Mouse (Mus musculus) MEL (cell line): ENCODE data around the gene G6pdx. TPM values are rescaled to one million over a fixed set of nuclear protein-coding genes. Genes with fewer than 3 reads are reported as not detected.

ENCODE experiments used
- DNase-seq: peaks from one replicate; pipeline ENCODE4 v3.0.0; 2011; ENCODE audit warnings: low read depth, low spot score
- H3K27ac ChIP-seq: 2 replicates; pipeline ENCODE4 v1.5.1; 2012; ENCODE audit warnings: low read depth, mild to moderate bottlenecking, control low read depth, low read length, moderate library complexity; ENCODE audit not compliant: control insufficient read depth
- H3K27me3 ChIP-seq, 2 experiments: fragments of 150-350 bp in 1 of 2; sonication (generic) in 1 of 2; 2 replicates each; pipeline ENCODE4 v1.6.1; 2012; ENCODE audit warnings: low read length in 2 of 2, mild to moderate bottlenecking in 2 of 2, improper control_type of control experiment in 1 of 2, moderate library complexity in 1 of 2; ENCODE audit not compliant: insufficient read depth in 2 of 2, control insufficient read depth in 1 of 2
- H3K36me3 ChIP-seq, 2 experiments: 2 replicates each; pipeline ENCODE4 v1.6.1; 2012 to 2014; ENCODE audit warnings: low read length in 2 of 2, improper control_type of control experiment in 1 of 2, inconsistent platforms in 1 of 2, mild to moderate bottlenecking in 1 of 2; ENCODE audit not compliant: insufficient read depth in 2 of 2, control insufficient read depth in 1 of 2
- H3K4me1 ChIP-seq, 2 experiments: fragments of 150-350 bp in 1 of 2; sonication (generic) in 1 of 2; 2 replicates each; pipeline ENCODE4 v1.6.1; 2012; ENCODE audit warnings: low read length in 2 of 2, improper control_type of control experiment in 1 of 2, mild to moderate bottlenecking in 1 of 2; ENCODE audit not compliant: insufficient read depth in 2 of 2, control insufficient read depth in 1 of 2
- H3K4me3 ChIP-seq, 2 experiments: fragments of 150-350 bp in 1 of 2; sonication (generic) in 1 of 2; 2 replicates each; pipeline ENCODE4 v1.5.1; 2012; ENCODE audit warnings: low read depth in 2 of 2, low read length in 2 of 2, mild to moderate bottlenecking in 2 of 2, moderate library complexity in 2 of 2, control low read depth in 1 of 2, improper control_type of control experiment in 1 of 2; ENCODE audit not compliant: control insufficient read depth in 1 of 2, insufficient read depth in 1 of 2
- H3K79me2 ChIP-seq: 2 replicates; pipeline ENCODE4 v1.6.1; 2012; ENCODE audit warnings: mild to moderate bottlenecking, low read length, moderate library complexity; ENCODE audit not compliant: control insufficient read depth, poor library complexity, insufficient read depth
- H3K9ac ChIP-seq: 2 replicates; pipeline ENCODE4 v1.6.1; 2012; ENCODE audit warnings: low read depth, mild to moderate bottlenecking, control low read depth, low read length, moderate library complexity; ENCODE audit not compliant: control insufficient read depth, poor library complexity, severe bottlenecking
- H3K9me3 ChIP-seq: fragments of 150-350 bp; sonication (generic); replicated peaks from 2 replicates; pipeline ENCODE4 v1.6.1; 2012; ENCODE audit warnings: mild to moderate bottlenecking, low read length, improper control_type of control experiment, moderate library complexity; ENCODE audit not compliant: insufficient read depth
- CHD1 ChIP-seq: IDR thresholded peaks from 2 replicates; pipeline ENCODE4 v1.6.1; 2012; ENCODE audit warnings: low read depth, mild to moderate bottlenecking, inconsistent platforms, low read length, improper control_type of control experiment
- CHD2 ChIP-seq: IDR thresholded peaks from 2 replicates; pipeline ENCODE4 v1.6.1; 2011; ENCODE audit warnings: low read length, improper control_type of control experiment
- CTCF ChIP-seq, 3 experiments: IDR thresholded peaks in 2 of 3; conservative IDR thresholded peaks in 1 of 3; 2 replicates each; pipeline ENCODE4 v1.5.1; 2011 to 2012; ENCODE audit warnings: low read length in 3 of 3, low read depth in 2 of 3, mild to moderate bottlenecking in 2 of 3, improper control_type of control experiment in 1 of 3, inconsistent platforms in 1 of 3, mixed read lengths in 1 of 3, moderate library complexity in 1 of 3; ENCODE audit not compliant: control insufficient read depth in 1 of 3, insufficient read depth in 1 of 3, poor library complexity in 1 of 3, severe bottlenecking in 1 of 3
- EP300 ChIP-seq, 2 experiments: IDR thresholded peaks; 2 replicates each; pipeline ENCODE4 v1.6.1; 2011; ENCODE audit warnings: improper control_type of control experiment in 2 of 2, low read length in 2 of 2, low read depth in 1 of 2, mild to moderate bottlenecking in 1 of 2
- ETS1 ChIP-seq: IDR thresholded peaks from 2 replicates; pipeline ENCODE4 v1.6.1; 2012; ENCODE audit warnings: low read depth, mild to moderate bottlenecking, inconsistent platforms, low read length, improper control_type of control experiment, moderate library complexity
- GABPA ChIP-seq: IDR thresholded peaks from 2 replicates; pipeline ENCODE4 v1.6.1; 2012; ENCODE audit warnings: low read depth, mild to moderate bottlenecking, inconsistent platforms, low read length, improper control_type of control experiment, moderate library complexity
- GATA1 ChIP-seq: IDR thresholded peaks from 2 replicates; pipeline ENCODE4 v1.6.1; 2011; ENCODE audit warnings: low read depth, low read length, improper control_type of control experiment
- MAFK ChIP-seq: IDR thresholded peaks from 2 replicates; pipeline ENCODE4 v1.6.1; 2011; ENCODE audit warnings: low read depth, mild to moderate bottlenecking, low read length, improper control_type of control experiment, borderline replicate concordance
- MAX ChIP-seq: IDR thresholded peaks from 2 replicates; pipeline ENCODE4 v1.6.1; 2011; ENCODE audit warnings: low read length, improper control_type of control experiment
- MXI1 ChIP-seq: IDR thresholded peaks from 2 replicates; pipeline ENCODE4 v1.6.1; 2011; ENCODE audit warnings: mild to moderate bottlenecking, low read depth, low read length, improper control_type of control experiment
- MYC ChIP-seq: IDR thresholded peaks from 2 replicates; pipeline ENCODE4 v1.6.1; 2011; ENCODE audit warnings: low read depth, mild to moderate bottlenecking, low read length, improper control_type of control experiment, moderate library complexity
- NELFE ChIP-seq: IDR thresholded peaks from 2 replicates; pipeline ENCODE4 v1.6.1; 2011; ENCODE audit warnings: low read depth, low read length, improper control_type of control experiment
- POLR2A ChIP-seq, 2 experiments: IDR thresholded peaks; 2 replicates each; pipeline ENCODE4 v1.6.1; 2011 to 2012; ENCODE audit warnings: low read length in 2 of 2, mild to moderate bottlenecking in 2 of 2, control low read depth in 1 of 2, improper control_type of control experiment in 1 of 2, low read depth in 1 of 2, moderate library complexity in 1 of 2; ENCODE audit not compliant: control insufficient read depth in 1 of 2, insufficient read depth in 1 of 2, poor library complexity in 1 of 2
- POLR2AphosphoS5 ChIP-seq: IDR thresholded peaks from 2 replicates; pipeline ENCODE4 v1.6.1; 2012; ENCODE audit warnings: low read depth, borderline replicate concordance, mild to moderate bottlenecking, inconsistent platforms, low read length, moderate library complexity, mixed read lengths
- RCOR1 ChIP-seq: IDR thresholded peaks from 2 replicates; pipeline ENCODE4 v1.6.1; 2012; ENCODE audit warnings: low read depth, mild to moderate bottlenecking, inconsistent platforms, low read length, improper control_type of control experiment
- SIN3A ChIP-seq: IDR thresholded peaks from 2 replicates; pipeline ENCODE4 v1.6.1; 2012; ENCODE audit warnings: low read length, improper control_type of control experiment, inconsistent platforms
- TAL1 ChIP-seq: IDR thresholded peaks from 2 replicates; pipeline ENCODE4 v1.6.1; 2012; ENCODE audit warnings: mild to moderate bottlenecking, inconsistent platforms, low read length, moderate library complexity, mixed read lengths
- TBP ChIP-seq: IDR thresholded peaks from 2 replicates; pipeline ENCODE4 v1.8.0; 2011; ENCODE audit warnings: low read depth, low read length, improper control_type of control experiment
- TCF12 ChIP-seq: IDR thresholded peaks from 2 replicates; pipeline ENCODE4 v1.6.1; 2014; ENCODE audit warnings: low read depth, mild to moderate bottlenecking, inconsistent platforms, low read length, improper control_type of control experiment, moderate library complexity
- UBTF ChIP-seq: IDR thresholded peaks from 2 replicates; pipeline ENCODE4 v1.6.1; 2012; ENCODE audit warnings: low read depth, mild to moderate bottlenecking, inconsistent platforms, low read length, improper control_type of control experiment, moderate library complexity, borderline replicate concordance; ENCODE audit not compliant: insufficient read depth
- USF1 ChIP-seq: IDR thresholded peaks from 2 replicates; pipeline ENCODE4 v1.6.1; 2014; ENCODE audit warnings: low read depth, mild to moderate bottlenecking, inconsistent platforms, low read length, improper control_type of control experiment, moderate library complexity
- USF2 ChIP-seq, 2 experiments: IDR thresholded peaks; 2 replicates each; pipeline ENCODE4 v1.6.1; 2011 to 2012; ENCODE audit warnings: improper control_type of control experiment in 2 of 2, low read length in 2 of 2, borderline replicate concordance in 1 of 2, inconsistent platforms in 1 of 2, low read depth in 1 of 2, mild to moderate bottlenecking in 1 of 2; ENCODE audit not compliant: insufficient read depth in 1 of 2
- ZKSCAN1 ChIP-seq: IDR thresholded peaks from 2 replicates; pipeline ENCODE4 v1.6.1; 2012; ENCODE audit warnings: low read depth, mild to moderate bottlenecking, inconsistent platforms, low read length, improper control_type of control experiment, moderate library complexity
- ZMIZ1 ChIP-seq: IDR thresholded peaks from 2 replicates; pipeline ENCODE4 v1.6.1; 2012; ENCODE audit warnings: low read depth, mild to moderate bottlenecking, inconsistent platforms, low read length, improper control_type of control experiment, moderate library complexity
- polyA plus RNA-seq, 2 experiments: library from polyadenylated mRNA; stranded (reverse) in 1 of 2; unstranded in 1 of 2; fragments of >175 nt in 1 of 2; fragments of >200 nt in 1 of 2; gene quantifications; 2 replicates each; pipeline versions ENCODE4 v1.2.1 to v1.2.4; 2012; ENCODE audit warnings: low replicate concordance in 2 of 2, low read depth in 1 of 2; ENCODE audit not compliant: insufficient read length in 2 of 2, insufficient read depth in 1 of 2, missing spikeins in 1 of 2
- total RNA-seq: library from RNA; depleted of rRNA; stranded (reverse); fragments of 300-350 nt; gene quantifications from 2 replicates; pipeline ENCODE4 v1.2.3, GENCODE M21; 2012

Gene G6pdx
- total and polyA plus RNA-seq, 3 experiments, result 27.9 to 54.1 TPM; not detected in 1

- H3K27ac ChIP-seq, result peak overlapping the region; percentile 54
- H3K9ac ChIP-seq, result peak overlapping the region; percentile 7
- H3K4me1 ChIP-seq, result peaks cover 3 to 31% of the 10 kb centered on the region in 2 experiments; a peak in 3 of 4 replicates
- DNase-seq, result no peak
- peaks cover 9% of the 10 kb centered on the region for H3K79me2 ChIP-seq
- TF ChIP-seq ETS1 (no peak), CHD2 (no peak), ZMIZ1 (no peak), USF2 (IDR thresholded peaks at IDR 0.05; ENCODE audit: borderline replicate concordance in 1 of 2, insufficient read depth in 1 of 2, low read depth in 1 of 2, low read length in 2 of 2) (no peak), MYC (no peak), USF1 (no peak), CHD1 (no peak), POLR2A (IDR thresholded peaks at IDR 0.05; ENCODE audit: control insufficient read depth in 1 of 2, insufficient read depth in 1 of 2, low read depth in 1 of 2, low read length in 2 of 2, poor library complexity in 1 of 2) (no peak)
- TF ChIP-seq, all 39 proteins: peak for 0
- H3K4me3 ChIP-seq, result no peak overlapping the region
- peaks cover 0 to 33% of the 10 kb centered on the region in 2 experiments; a peak in 2 of 4 replicates for H3K36me3 ChIP-seq
- H3K27me3 ChIP-seq, result no peaks in the 10 kb centered on the region
- H3K9me3 ChIP-seq, result no peaks in the 10 kb centered on the region
Observed at GRCm38 (mm10) chrX:74427116-74427515, 1.9 kb downstream of the G6pdx start.

- DNase-seq, result peak; percentile 48
- Histone ChIP-seq H3K27ac (peak overlapping the region; percentile 54), H3K9me3 (no peaks in the 10 kb centered on the region), H3K9ac (no peak overlapping the region; the same call in 1 of the 2 replicates), H3K79me2 (peaks cover 9% of the 10 kb centered on the region), H3K4me3 (no peak overlapping the region; a peak in 1 of 4 replicates), H3K36me3 (peaks cover 0 to 33% of the 10 kb centered on the region in 2 experiments; a peak in 2 of 4 replicates), H3K4me1 (peaks cover 3 to 31% of the 10 kb centered on the region in 2 experiments; a peak in 3 of 4 replicates), H3K27me3 (no peaks in the 10 kb centered on the region)
- TF ChIP-seq TAL1 (no peak), GATA1 (0 out of 2 replicates have a peak, but pooled peaks have one; percentile 12)
Observed at GRCm38 (mm10) chrX:74426256-74426655, 2.7 kb downstream of the G6pdx start.

GRCm38 (mm10) chrX:74425195-74425594, 3.8 kb downstream of the G6pdx start:
- H3K36me3 ChIP-seq, result peaks cover 0 to 31% of the 10 kb centered on the region in 2 experiments; a peak in 2 of 4 replicates
- TF ChIP-seq TCF12 (no peak), EP300 (IDR thresholded peaks at IDR 0.05; ENCODE audit: low read depth in 1 of 2, low read length in 2 of 2) (peak in 1 of 2 experiments; percentile 36; a peak in 1 of 4 replicates), CTCF (IDR thresholded peaks at IDR 0.05 in 2 of 3, conservative IDR thresholded peaks at IDR 0.05 in 1 of 3; ENCODE audit: control insufficient read depth in 1 of 3, insufficient read depth in 1 of 3, low read depth in 2 of 3, low read length in 3 of 3, poor library complexity in 1 of 3, severe bottlenecking in 1 of 3) (no peak), MYC (no peak), ETS1 (peak; percentile 65; the same call in 1 of the 2 replicates), SIN3A (no peak), GABPA (peak; percentile 74; the same call in 1 of the 2 replicates), ZKSCAN1 (no peak), UBTF (no peak), RCOR1 (no peak), POLR2AphosphoS5 (no peak), MXI1 (no peak), MAFK (no peak), MAX (no peak), NELFE (no peak), TBP (0 out of 2 replicates have a peak, but pooled peaks have one; percentile 20), POLR2A (IDR thresholded peaks at IDR 0.05; ENCODE audit: control insufficient read depth in 1 of 2, insufficient read depth in 1 of 2, low read depth in 1 of 2, low read length in 2 of 2, poor library complexity in 1 of 2) (0 out of 4 replicates have a peak, but pooled peaks of 1 of the 2 experiments have one; percentile 29)
- TF ChIP-seq, all 39 proteins: peak for 5
- H3K9ac ChIP-seq, result no peak overlapping the region; the same call in 1 of the 2 replicates
- no peaks in the 10 kb centered on the region for H3K9me3 ChIP-seq
- no peaks in the 10 kb centered on the region for H3K27me3 ChIP-seq
- H3K4me3 ChIP-seq, result no peak overlapping the region
- peak; percentile 89 for DNase-seq
- H3K27ac ChIP-seq, result peak overlapping the region; percentile 54
- H3K4me1 ChIP-seq, result peaks cover 3 to 29% of the 10 kb centered on the region in 2 experiments; a peak in 3 of 4 replicates
- peaks cover 7% of the 10 kb centered on the region for H3K79me2 ChIP-seq
